Mouse (Mus musculus) spleen, adult 2 months (tissue): ENCODE measurements around the gene Mboat2.

Source experiments
- CTCF ChIP-seq: fragments of 200-500 bp; IDR thresholded peaks from 2 replicates; pipeline ENCODE4 v1.5.1; 2011; ENCODE audit warnings: mild to moderate bottlenecking, inconsistent platforms; ENCODE audit not compliant: insufficient read depth, insufficient read length, insufficient replicate concordance; ENCODE audit errors: extremely low read depth
- POLR2A ChIP-seq: fragments of 200-500 bp; IDR thresholded peaks from 2 replicates; pipeline ENCODE4 v1.6.1; 2011; ENCODE audit warnings: low read depth, low read length, inconsistent platforms

- TF ChIP-seq POLR2A: no peak
- no peak for TF ChIP-seq CTCF
These were observed 7.8 kb upstream of the Mboat2 start for GRCm38 (mm10) chr12:24822831-24823230.
